Mouse (Mus musculus) E14TG2a.4 (cell line): ENCODE data around the gene Cenpx.
"Not testable (repeated sequence)": the region's sequence is repeated elsewhere in the genome, so short reads cannot be mapped to it uniquely, and the experiment has no call there.

ENCODE experiments used
- H3K27me3 ChIP-seq: 2 replicates; pipeline ENCODE4 v1.6.1; 2014; ENCODE audit warnings: low read length, control low read depth; ENCODE audit not compliant: insufficient read depth
- H3K36me3 ChIP-seq: 2 replicates; pipeline ENCODE4 v1.6.1; 2014; ENCODE audit warnings: low read length, control low read depth; ENCODE audit not compliant: insufficient read depth
- H3K4me1 ChIP-seq: replicated peaks from 2 replicates; pipeline ENCODE4 v1.6.1; 2014; ENCODE audit warnings: low read depth, low read length, control low read depth
- H3K4me3 ChIP-seq: replicated peaks from 2 replicates; pipeline ENCODE4 v1.5.1; 2014; ENCODE audit warnings: mild to moderate bottlenecking, low read length
- H3K9me3 ChIP-seq: 2 replicates; pipeline ENCODE4 v1.6.1; 2014; ENCODE audit warnings: low read length, control low read depth
- CTCF ChIP-seq: conservative IDR thresholded peaks from 2 replicates; pipeline ENCODE4 v1.5.1; 2014; ENCODE audit warnings: low read length
- NANOG ChIP-seq: IDR thresholded peaks from 2 replicates; pipeline ENCODE4 v1.6.1; 2014; ENCODE audit warnings: borderline replicate concordance, low read length, mixed read lengths
- POU5F1 ChIP-seq: IDR thresholded peaks from 2 replicates; pipeline ENCODE4 v1.6.1; 2014; ENCODE audit warnings: low read length, borderline replicate concordance

The Cenpx gene

DNA sequence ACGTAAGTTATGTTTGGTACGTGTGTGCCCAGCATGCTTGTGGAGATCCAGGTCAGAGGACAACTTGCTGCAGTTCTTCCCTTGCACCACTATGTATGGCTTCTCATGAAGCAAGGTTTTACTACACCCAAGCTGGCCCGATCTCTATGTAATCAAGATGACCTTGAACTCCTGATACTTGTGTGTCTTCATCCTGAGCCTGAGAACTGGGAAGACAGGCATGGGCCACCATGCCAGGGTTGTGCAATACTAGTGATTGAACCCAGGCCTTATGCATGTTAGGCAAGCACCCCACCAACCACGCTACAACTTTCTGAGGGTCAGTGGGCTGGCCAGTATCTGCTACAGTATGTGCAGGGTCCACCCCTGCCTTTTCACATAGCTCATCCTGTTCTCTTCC lies 36.6 kb downstream of the Cenpx start:
- Histone ChIP-seq H3K9me3 (no peaks in the 10 kb centered on the region), H3K4me1 (peaks cover 60% of the 10 kb centered on the region), H3K36me3 (peaks cover 78% of the 10 kb centered on the region), H3K27me3 (no peaks in the 10 kb centered on the region), H3K4me3 (no peak overlapping the region)
- TF ChIP-seq POU5F1 (no peak), CTCF (no peak), NANOG (no peak)

GRCm38 (mm10) chr11:120675875-120676274 lies 37.7 kb downstream of the Cenpx start:
- Histone ChIP-seq H3K36me3 (peaks cover 67% of the 10 kb centered on the region), H3K4me1 (peaks cover 65% of the 10 kb centered on the region)
- not testable (repeated sequence) for H3K9me3 ChIP-seq, H3K27me3 ChIP-seq, H3K4me3 ChIP-seq

- no peak for TF ChIP-seq CTCF
- no peak for TF ChIP-seq NANOG
- no peak for TF ChIP-seq POU5F1
- Histone ChIP-seq H3K27me3 (no peaks in the 10 kb centered on the region), H3K4me1 (peaks cover 81% of the 10 kb centered on the region), H3K9me3 (no peaks in the 10 kb centered on the region), H3K36me3 (peaks cover 45% of the 10 kb centered on the region), H3K4me3 (peak overlapping the region; percentile 84)
Observed at GRCm38 (mm10) chr11:120673594-120674122, 39.9 kb downstream of the Cenpx start.

DNA sequence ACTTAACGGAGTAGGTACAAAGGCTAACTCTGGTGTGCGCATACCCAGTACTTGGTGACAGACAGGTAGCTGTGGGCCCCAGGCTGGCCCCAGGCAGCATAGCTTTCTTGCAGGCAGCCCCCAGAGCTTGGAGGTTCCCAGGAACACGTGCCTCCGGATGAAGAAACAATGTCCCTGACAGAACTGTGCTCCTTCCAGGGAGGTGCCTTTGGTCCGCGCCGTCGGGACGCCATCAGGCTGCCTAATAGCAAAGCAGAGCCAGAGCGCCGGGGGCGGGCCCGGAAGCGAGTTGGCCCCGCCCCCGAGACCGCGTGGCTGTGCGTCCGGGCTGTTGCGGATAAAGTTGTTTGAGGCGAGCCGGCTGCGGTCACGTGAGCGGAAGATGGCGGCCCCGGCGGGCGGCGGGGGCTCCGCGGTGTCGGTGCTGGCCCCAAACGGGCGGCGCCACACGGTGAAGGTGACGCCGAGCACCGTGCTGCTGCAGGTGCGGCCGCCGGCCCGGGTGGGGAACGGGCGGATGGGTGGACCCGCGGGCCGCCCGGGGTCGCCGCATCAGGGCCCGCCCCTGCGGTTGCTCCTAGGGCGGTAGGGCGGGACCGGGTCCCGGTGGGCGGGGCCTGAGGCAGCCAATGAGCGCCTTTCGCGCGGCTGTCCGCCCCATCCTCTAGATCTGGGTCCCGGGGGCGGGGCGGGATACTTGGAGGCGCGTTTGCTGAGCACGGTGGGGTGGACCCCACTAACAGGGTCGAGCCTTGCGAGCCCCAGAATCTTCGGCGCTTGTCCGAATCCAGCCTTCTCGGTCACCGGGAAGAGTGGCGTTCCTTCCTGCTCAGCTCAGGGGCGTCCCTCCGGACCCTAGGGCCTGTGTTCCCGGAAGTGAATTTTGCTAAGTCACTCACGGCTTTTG lies 40.6 kb downstream of the Cenpx start, which contains the start of gene Aspscr1:
Aspscr1 (plus strand) TSS at position 287 of the 907 bp plus-strand sequence.
- peaks cover 81% of the 10 kb centered on the region for H3K4me1 ChIP-seq
- no peaks in the 10 kb centered on the region for H3K27me3 ChIP-seq
- TF ChIP-seq POU5F1 (no peak), NANOG (no peak), CTCF (no peak)
- peak within 1 kb of the TSS; percentile 84 for H3K4me3 ChIP-seq
- peaks cover 38% of the 10 kb centered on the region for H3K36me3 ChIP-seq
- H3K9me3 ChIP-seq = no peaks in the 10 kb centered on the region

DNA sequence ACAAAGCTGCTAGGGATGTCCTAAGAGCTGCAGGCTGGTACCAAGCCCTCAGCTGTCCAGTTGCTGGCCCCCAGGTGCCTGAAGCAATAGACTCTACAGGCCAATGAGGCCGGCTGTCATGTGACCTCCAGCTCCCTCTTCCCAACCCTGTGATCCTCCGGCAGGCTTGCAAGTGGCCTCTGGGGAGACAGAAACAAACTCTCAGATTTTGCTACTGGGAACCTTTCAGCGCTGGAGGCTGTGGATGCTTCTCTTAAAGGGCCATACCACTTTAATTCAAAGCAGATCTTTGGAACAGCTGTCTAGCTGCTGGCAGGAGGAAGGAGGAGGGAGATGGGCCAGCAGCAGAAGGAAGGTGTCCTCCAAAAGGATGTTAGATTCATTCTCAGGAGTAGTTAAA lies 46.9 kb downstream of the Cenpx start:
- Histone ChIP-seq H3K36me3 (no peaks in the 10 kb centered on the region), H3K27me3 (no peaks in the 10 kb centered on the region), H3K4me3 (peak overlapping the region; percentile 43), H3K9me3 (no peaks in the 10 kb centered on the region), H3K4me1 (peaks cover 92% of the 10 kb centered on the region)
- no peak for TF ChIP-seq POU5F1
- no peak for TF ChIP-seq CTCF
- TF ChIP-seq NANOG = no peak

DNA sequence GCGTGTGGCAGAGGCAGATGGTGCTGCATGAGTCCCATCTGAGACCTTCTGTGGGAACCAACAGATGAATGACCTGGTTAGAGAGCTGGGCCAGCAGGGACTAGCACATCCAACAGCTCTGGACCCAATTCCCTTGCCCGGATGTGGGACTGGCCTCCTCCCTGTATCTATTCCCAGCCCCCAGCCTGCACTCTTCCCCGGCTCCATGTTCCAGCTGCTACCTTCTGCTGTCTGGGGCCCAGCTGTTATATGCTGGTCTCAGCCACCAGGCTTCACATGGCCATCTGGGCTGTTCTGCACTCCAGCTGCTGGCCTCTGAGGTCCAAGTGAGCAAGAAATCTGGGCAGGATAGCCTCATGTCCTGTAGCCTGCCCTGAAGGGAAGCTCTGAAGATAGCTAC lies 48.1 kb downstream of the Cenpx start:
- no peak for TF ChIP-seq POU5F1
- TF ChIP-seq NANOG = no peak
- no peak for TF ChIP-seq CTCF
- no peaks in the 10 kb centered on the region for H3K9me3 ChIP-seq
- no peaks in the 10 kb centered on the region for H3K27me3 ChIP-seq
- H3K4me3 ChIP-seq = peak overlapping the region; percentile 43
- no peaks in the 10 kb centered on the region for H3K36me3 ChIP-seq
- H3K4me1 ChIP-seq = peaks cover 91% of the 10 kb centered on the region

DNA sequence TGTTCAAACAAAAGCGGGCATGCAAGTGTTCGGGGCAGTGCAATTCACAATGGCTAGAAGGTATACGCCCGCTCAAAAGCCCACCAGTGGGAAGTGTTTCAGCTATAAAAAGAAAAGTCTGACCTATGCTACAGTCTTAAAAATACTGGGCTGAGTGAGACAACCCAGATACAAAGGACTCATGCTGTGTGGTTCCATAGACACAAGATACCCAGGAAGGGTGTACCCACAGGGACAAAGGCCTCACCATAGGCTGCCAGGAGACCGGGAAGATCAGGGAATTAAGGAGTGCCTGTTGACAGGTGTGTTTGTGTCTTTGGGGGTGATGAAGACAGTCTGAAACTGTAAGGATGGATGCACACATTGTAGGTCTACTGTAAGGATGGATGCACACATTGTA lies 49.8 kb downstream of the Cenpx start:
- Histone ChIP-seq H3K9me3 (no peaks in the 10 kb centered on the region), H3K27me3 (peaks cover 12% of the 10 kb centered on the region), H3K36me3 (0 out of 2 replicates have a peak, but pooled peaks cover 3% of the 10 kb centered on the region), H3K4me3 (peak overlapping the region; percentile 17; the same call in 1 of the 2 replicates), H3K4me1 (peaks cover 83% of the 10 kb centered on the region)
- TF ChIP-seq POU5F1 = no peak
- no peak for TF ChIP-seq CTCF
- TF ChIP-seq NANOG = peak; percentile 93

DNA sequence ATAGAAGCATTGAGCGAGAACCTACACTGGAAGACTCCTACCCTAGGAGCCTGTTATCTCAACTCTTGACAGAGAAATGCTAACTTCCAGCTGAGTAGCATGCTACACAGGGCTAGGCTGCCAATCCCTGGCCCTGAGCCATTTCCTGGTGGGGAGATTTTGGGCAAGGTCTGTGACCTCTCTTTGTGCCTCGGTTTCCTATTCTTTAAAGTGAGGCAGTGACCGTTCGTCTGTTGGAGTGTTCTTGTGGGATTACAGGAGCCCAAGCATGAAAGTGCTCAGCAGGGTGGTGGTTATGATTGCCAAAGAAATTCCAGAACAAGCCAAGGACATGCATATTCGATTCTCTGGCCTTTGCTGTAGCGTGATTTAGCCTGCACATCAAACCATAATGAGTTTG lies 50.8 kb downstream of the Cenpx start:
- no peak for TF ChIP-seq POU5F1
- TF ChIP-seq NANOG = no peak
- TF ChIP-seq CTCF = no peak

GRCm38 (mm10) chr11:120661076-120661460 lies 52.5 kb downstream of the Cenpx start, which contains the start of gene Notum:
Gene Notum, minus strand, starts transcription at chr11:120661175.
- peaks cover 27% of the 10 kb centered on the region for H3K27me3 ChIP-seq
- peaks cover 83% of the 10 kb centered on the region for H3K4me1 ChIP-seq
- H3K9me3 ChIP-seq = no peaks in the 10 kb centered on the region
- TF ChIP-seq NANOG (no peak), POU5F1 (no peak), CTCF (no peak)
- peak within 1 kb of the TSS; percentile 89 for H3K4me3 ChIP-seq
- H3K36me3 ChIP-seq = peaks cover 29% of the 10 kb centered on the region

More for the DNA sequence above, 50.8 kb downstream of the Cenpx start:
- peaks cover 83% of the 10 kb centered on the region for H3K4me1 ChIP-seq
- peak overlapping the region; percentile 89 for H3K4me3 ChIP-seq
- H3K36me3 ChIP-seq = peaks cover 12% of the 10 kb centered on the region
- H3K27me3 ChIP-seq = peaks cover 20% of the 10 kb centered on the region
- no peaks in the 10 kb centered on the region for H3K9me3 ChIP-seq
